Mouse (Mus musculus): ENCODE measurements around the gene Smim13. TPM values are rescaled to one million over a fixed set of nuclear protein-coding genes. Genes with fewer than 3 reads are reported as not detected.

Smim13 gene
- total RNA-seq, 2 experiments from 2014 or later, result 180 to 182 TPM

DNA sequence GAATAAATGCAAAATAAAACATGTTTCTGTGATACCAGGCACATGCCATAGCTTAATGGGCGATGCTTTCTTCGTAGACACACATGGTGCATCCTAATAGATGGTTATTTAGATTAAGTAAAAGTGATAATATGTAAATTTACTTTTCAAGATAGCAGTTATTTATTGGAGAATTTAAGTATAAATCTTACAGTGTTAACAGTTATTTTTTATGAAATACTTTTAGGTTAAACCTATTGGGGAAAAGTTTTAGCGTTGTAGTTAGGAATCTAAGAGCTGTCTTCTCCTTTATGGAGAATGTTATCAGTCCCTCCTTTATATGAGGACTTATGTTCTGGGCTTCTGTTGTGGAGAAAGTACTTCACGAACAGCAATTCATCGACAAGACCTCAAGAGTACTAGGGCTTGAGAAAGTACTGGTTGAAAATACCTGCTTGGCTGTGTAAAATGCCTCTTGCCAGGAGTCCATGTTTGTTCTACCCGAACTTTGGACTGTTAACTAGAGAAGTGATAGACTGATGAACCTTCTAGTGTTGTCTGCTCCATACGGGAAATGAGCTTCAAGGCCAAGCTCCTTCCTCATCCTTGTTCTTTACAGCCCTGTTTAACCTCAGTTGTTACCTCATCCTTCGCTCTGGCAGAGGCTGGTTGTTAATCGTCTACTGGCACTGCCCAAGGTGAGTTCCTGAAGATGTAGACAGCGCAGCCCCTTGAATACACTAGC lies 24.4 kb downstream of the Smim13 start, which contains the start of gene Gm17364:
Gene Gm17364, minus strand, starts transcription at position 51 of the 724 bp plus-strand sequence.
- intact Hi-C loops (cut with DNase I), result no loop called here
- no peak for DNase-seq (ENCODE audit: low spot score in 2 of 2)

GRCm38 (mm10) chr13:41280696-41281095 lies 31.1 kb downstream of the Smim13 start:
- intact Hi-C loops (cut with DNase I), result no loop called here
- no peak for DNase-seq (ENCODE audit: low spot score in 2 of 2)

- peak; percentile 72 to 87 for DNase-seq (ENCODE audit: low spot score in 2 of 2)
- intact Hi-C loops (cut with DNase I), result loop anchor here (1.0 kb wide), 1 partner anchor 289 kb away; no protein-coding TSS in a partner anchor
These were observed 33.6 kb downstream of the Smim13 start for GRCm38 (mm10) chr13:41283256-41283655.

DNA sequence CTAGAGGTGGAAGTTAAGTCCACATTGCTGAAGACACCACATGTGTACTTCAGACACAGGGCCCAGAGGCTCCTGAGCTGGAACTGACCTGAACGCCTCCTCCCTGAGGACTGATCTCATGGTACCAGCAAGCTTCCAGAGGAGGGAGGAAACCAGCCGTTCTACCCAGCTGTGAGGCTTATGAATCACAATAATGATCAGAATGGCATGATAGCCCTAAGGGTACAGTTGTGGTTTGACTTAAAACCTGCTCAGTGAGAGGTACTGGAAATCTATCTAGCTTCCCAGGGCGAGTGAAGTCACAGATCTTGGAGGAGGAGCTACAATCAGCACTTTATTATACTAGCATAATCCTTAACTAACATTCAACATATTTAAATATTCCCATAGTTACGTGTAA lies 35.8 kb downstream of the Smim13 start:
- intact Hi-C loops (cut with DNase I), result no loop called here
- no peak for DNase-seq (ENCODE audit: low spot score in 2 of 2)

DNA sequence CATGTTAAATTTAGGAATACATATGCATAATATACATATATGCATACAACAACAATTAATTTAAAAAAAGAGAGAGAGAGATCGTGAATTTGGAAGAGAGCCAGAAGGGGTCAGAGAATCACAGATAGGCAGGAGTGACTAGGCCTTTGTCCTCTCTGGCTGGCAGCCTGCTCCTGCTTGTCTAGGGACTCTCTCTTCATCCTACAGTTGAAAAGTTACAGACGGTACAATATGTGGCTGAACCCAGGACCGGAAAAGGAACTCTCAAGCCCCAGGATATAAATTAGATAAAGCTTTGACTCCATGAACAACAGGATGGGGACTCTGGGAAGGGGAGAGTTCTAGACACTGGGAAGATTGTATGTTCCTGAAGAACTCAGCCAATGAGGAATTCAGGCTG lies 36.6 kb downstream of the Smim13 start:
- intact Hi-C loops (cut with DNase I), result no loop called here

GRCm38 (mm10) chr13:41291466-41291974 lies 41.9 kb downstream of the Smim13 start:
- no peak for DNase-seq (ENCODE audit: low spot score in 2 of 2)
- intact Hi-C loops (cut with DNase I), result no loop called here

More for the DNA sequence above, 36.6 kb downstream of the Smim13 start:
- no peak for DNase-seq (ENCODE audit: low spot score in 2 of 2)

DNA sequence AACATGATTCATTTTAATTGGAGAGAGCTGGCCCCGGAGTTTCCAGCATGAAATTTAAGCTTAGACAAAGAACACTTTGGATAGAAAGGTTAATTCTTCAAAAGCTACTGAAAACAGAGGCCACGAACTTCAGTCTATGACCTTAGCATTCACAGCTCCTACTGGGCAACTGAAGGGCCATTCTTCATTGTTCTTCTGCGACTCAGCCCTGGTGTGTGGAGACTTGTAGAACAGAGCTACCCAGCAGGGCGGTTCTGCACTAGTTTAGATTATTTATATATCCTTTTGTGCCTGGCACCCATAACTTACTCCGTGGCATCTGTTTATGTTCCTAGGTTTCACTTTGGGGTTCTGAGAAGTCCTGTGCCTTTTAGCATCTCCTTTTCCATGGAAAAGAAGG lies 44.0 kb downstream of the Smim13 start:
- DNase-seq (ENCODE audit: low spot score in 2 of 2), result no peak
- intact Hi-C loops (cut with DNase I), result no loop called here

DNA sequence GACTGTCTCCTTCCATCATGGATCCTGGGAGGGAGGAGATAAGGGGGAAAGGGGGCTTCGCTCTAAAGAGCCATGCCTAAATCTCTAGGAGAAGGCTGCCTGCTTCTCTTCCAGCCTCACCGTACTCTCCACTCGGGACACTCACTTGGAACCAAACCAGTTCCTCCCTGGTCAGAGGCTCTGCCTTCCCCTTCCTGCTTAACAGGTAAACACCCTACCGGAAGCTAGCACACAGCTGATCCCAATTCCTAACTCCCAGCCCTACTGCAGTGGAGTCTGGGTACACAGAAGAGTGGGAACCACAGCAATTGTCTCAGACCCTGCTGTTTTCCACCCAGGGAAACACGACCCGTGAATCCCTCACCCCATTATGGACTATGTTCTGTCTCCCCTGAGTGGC lies 46.2 kb downstream of the Smim13 start:
- DNase-seq (ENCODE audit: low spot score in 2 of 2), result no peak
- intact Hi-C loops (cut with DNase I), result no loop called here

GRCm38 (mm10) chr13:41296396-41296795 lies 46.8 kb downstream of the Smim13 start:
- intact Hi-C loops (cut with DNase I), result no loop called here

GRCm38 (mm10) chr13:41298533-41298932 lies 48.9 kb downstream of the Smim13 start:
- intact Hi-C loops (cut with DNase I), result no loop called here
- DNase-seq (ENCODE audit: low spot score in 2 of 2), result no peak

More at GRCm38 (mm10) chr13:41296396-41296795, 46.8 kb downstream of the Smim13 start:
- DNase-seq (ENCODE audit: low spot score in 2 of 2), result no peak

DNA sequence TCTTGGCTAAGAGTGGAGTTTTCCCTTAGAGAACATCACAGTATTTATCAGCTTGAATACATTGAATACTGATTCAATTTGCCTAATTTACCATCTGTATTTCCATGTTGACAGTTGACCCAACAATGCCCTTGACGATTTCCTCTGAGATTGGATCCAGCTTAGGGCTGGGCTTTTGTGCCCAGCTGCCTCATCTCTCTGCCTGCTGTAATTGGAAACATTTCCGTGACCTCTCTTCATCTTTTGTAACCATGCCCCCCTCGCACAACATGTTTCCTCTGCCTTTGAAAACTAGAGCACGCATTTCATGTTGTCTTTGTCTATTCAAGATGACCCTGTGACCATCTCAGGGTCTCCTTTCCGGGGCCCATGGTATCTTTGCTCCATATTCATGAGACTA lies 49.4 kb downstream of the Smim13 start:
- DNase-seq (ENCODE audit: low spot score in 2 of 2), result no peak
- intact Hi-C loops (cut with DNase I), result no loop called here

DNA sequence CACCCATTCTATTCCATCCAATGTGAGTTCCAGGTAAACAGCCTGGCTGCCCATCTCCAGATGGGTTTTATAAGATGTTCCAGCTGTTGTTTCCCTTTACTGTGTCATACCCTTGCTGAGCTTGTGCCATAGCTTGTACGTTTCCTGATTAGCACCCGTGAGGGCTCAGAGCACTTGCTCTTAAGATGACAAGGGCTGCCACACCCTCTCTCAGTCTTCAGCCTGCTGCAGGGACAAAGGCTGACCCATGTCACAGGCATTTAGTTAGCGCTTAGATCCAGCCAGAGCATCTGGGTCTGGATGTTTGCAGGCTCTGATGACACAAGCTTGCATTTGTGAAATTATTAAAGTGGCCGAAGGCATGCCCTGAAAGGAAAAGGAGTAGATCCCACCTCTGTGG lies 50.4 kb downstream of the Smim13 start:
- DNase-seq (ENCODE audit: low spot score in 2 of 2), result no peak
- intact Hi-C loops (cut with DNase I), result loop anchor here (5.0 kb wide), 1 partner anchor 272 kb away; no protein-coding TSS in a partner anchor

DNA sequence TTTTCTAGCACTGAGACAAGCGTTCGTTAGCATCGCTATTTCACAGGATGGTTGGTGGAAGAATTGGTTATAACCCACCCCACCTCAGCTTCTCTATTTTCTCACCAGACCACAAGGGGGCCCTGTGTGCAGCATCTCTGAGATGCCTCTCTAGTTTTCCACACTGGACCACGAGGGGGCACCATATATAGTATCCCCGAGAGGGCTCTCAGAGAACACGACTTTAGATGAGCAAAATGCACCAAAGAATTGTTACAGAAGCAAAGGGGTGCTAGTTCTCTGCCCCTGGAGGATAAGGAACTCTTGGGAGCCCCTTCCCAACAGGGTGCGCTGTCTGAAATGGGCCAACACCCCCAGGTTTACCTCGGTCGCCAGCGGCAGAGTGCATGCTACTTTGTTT lies 53.1 kb downstream of the Smim13 start:
- DNase-seq (ENCODE audit: low spot score in 2 of 2), result peak; percentile 82 to 85
- intact Hi-C loops (cut with DNase I), result loop anchor here (5.0 kb wide), 1 partner anchor 270 kb away; no protein-coding TSS in a partner anchor

DNA sequence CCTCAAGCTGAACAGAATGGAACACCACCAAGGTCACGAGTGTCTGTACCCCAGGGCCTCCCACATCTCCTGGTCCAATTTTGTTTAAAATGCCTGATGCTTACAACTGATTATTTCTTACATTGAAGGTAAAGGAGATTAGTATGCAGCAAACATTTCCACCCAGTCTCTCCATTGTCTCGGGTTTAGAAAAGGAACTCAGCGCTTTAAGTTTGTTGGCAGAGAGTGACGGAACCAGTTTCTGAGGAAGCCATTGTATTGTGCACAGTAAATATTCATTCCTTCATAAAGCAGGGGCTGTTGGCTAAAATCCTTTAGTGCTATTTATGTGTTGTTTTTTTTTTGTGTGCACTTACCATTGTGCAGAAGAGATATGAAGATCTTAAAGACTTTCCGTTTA lies 71.1 kb downstream of the Smim13 start:
- DNase-seq (ENCODE audit: low spot score in 2 of 2), result no peak
- intact Hi-C loops (cut with DNase I), result no loop called here

GRCm38 (mm10) chr13:41321433-41321832 lies 71.8 kb downstream of the Smim13 start:
- intact Hi-C loops (cut with DNase I), result no loop called here
- DNase-seq (ENCODE audit: low spot score in 2 of 2), result no peak

DNA sequence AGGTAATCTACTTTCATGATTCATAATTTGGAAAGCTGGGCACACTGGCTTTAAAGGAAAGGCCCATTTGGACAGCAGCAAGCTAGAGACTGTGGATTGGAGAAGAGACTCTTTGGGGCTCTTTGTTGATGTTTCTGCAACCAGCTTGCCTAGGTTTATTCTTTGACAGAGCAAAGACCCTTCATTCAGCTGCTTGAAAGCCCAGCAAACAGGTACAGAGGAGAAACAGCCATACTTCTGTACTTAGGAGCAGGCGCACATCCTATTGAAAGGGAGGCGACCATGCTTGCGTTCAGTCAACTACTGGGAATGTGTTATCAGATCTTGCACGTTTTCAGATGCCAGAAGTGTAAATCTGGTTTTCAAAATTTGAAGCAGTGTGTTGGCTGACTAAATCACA lies 75.0 kb downstream of the Smim13 start:
- peak in 1 of 2 experiments; percentile 15 for DNase-seq (ENCODE audit: low spot score in 2 of 2)
- intact Hi-C loops (cut with DNase I), result no loop called here

- no peak for DNase-seq (ENCODE audit: low spot score in 2 of 2)
- intact Hi-C loops (cut with DNase I), result no loop called here
These were observed 75.7 kb downstream of the Smim13 start for GRCm38 (mm10) chr13:41325346-41325745.

DNA sequence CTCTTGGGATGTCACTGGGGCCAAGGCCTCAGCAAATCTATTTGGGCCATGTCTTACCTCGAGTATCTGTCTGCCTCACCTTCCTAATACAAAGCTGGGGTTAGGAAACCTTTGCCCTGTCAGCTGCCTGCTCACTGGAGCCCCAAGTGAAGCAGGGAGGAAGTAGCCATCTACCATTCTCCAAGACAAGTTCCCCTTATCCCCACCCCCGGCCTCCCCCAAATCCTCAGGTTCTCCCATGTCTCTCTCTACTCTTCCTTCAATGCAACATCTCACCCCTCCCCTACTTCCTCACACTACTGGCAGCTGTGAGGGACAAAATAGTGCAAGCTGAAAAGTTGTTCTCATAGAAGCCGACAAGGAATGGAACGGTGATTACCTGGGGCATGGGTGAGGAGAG lies 76.5 kb downstream of the Smim13 start:
- DNase-seq (ENCODE audit: low spot score in 2 of 2), result no peak
- intact Hi-C loops (cut with DNase I), result no loop called here

Measured in left cerebral cortex, postnatal 14 days (tissue).